Mouse (Mus musculus) hindbrain, postnatal 0 days (tissue): ENCODE measurements at regions not wholly inside any gene's neighbourhood (a gene's known extent, or its start where the extent isn't known, plus 50 kb on each side); places are given as distances from the start of the nearest gene placed in this dataset.

Experiments used
- ATAC-seq: fragments of 200-750 bp; cut with Nextera tagmentation; 2 replicates; pipeline ENCODE4 v1.8.0; 2017; ENCODE audit warnings: mild to moderate bottlenecking, moderate TSS enrichment, moderate library complexity
- DNase-seq: peaks from one replicate; pipeline ENCODE4 v3.0.0-alpha.2; 2015; ENCODE audit warnings: low spot score
- H3K27ac ChIP-seq: fragments of 300-500 bp; sonication (generic); 2 replicates; pipeline ENCODE4 v1.5.1; 2014; ENCODE audit warnings: mild to moderate bottlenecking
- H3K27me3 ChIP-seq: fragments of 300-500 bp; sonication (generic); 2 replicates; pipeline ENCODE4 v1.6.1; 2014; ENCODE audit warnings: low read length, mixed read lengths; ENCODE audit not compliant: insufficient read depth
- H3K36me3 ChIP-seq: fragments of 300-500 bp; sonication (generic); 2 replicates; pipeline ENCODE4 v1.6.1; 2014; ENCODE audit warnings: low read length, mixed read lengths; ENCODE audit not compliant: insufficient read depth
- H3K4me1 ChIP-seq: fragments of 300-500 bp; sonication (generic); 2 replicates; pipeline ENCODE4 v1.6.1; 2014; ENCODE audit warnings: antibody characterized with exemption, low read length, mixed read lengths; ENCODE audit not compliant: insufficient read depth
- H3K4me2 ChIP-seq: fragments of 300-500 bp; sonication (generic); 2 replicates; pipeline ENCODE4 v1.6.1; 2014; ENCODE audit warnings: low read depth, mild to moderate bottlenecking, low read length, moderate library complexity, mixed read lengths
- H3K4me3 ChIP-seq: fragments of 300-500 bp; sonication (generic); 2 replicates; pipeline ENCODE4 v1.5.1; 2014; ENCODE audit warnings: low read length
- H3K9ac ChIP-seq: fragments of 300-500 bp; sonication (generic); replicated peaks from 2 replicates; pipeline ENCODE4 v1.6.1; 2014; ENCODE audit warnings: mild to moderate bottlenecking, low read length, moderate library complexity, mixed read lengths
- H3K9me3 ChIP-seq: fragments of 300-500 bp; sonication (generic); 2 replicates; pipeline ENCODE4 v1.6.1; 2016; ENCODE audit warnings: low read length, mixed read lengths
- CTCF ChIP-seq: IDR thresholded peaks from 2 replicates; pipeline ENCODE4 v1.5.1; 2016; ENCODE audit warnings: antibody characterized with exemption, control low read depth, low read depth
- WGBS: fragments of 180-500 bp; shearing (Covaris S2); extraction: QIAGEN DNeasy Blood & Tissue Kit; methylation state at CpG from one replicate; pipeline ENCODE4 v1.1.7; 2014; 5-methylcytosine and 5-hydroxymethylcytosine counted together

- Histone ChIP-seq H3K9me3 (no peaks in the 10 kb centered on the region), H3K27me3 (no peaks in the 10 kb centered on the region), H3K9ac (no peak overlapping the region), H3K4me1 (no peaks in the 10 kb centered on the region), H3K36me3 (no peaks in the 10 kb centered on the region), H3K27ac (no peak overlapping the region), H3K4me2 (no peak overlapping the region), H3K4me3 (no peak overlapping the region)
- ATAC-seq (no peak), DNase-seq (no peak)
- 26% methylated on average over 8 of the region's 8 CpGs for WGBS
- no peak for TF ChIP-seq CTCF
Measured at GRCm38 (mm10) chr1:183640568-183640967, 222.6 kb downstream of the Hhipl2 start.

DNA sequence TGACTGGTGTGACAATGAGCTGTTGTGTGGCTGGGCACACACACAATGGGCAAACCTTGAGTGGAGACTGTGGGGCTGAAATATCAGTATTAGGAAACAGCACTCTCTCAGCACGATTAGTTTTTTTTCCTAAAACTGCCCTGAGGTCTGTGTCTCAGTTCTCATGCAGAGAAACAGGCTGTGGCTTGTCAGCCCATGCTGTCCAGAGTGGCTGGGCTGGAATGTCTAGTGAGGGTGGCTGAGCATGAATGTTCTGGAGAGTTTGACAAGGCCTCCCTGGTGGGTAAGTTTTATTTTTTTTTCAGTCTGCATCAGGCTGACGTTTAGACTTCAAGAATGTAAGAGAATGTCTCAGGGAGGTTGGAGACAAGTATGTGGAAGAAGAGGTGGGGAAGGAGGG is 226.0 kb downstream of the Hhipl2 start:
- H3K9ac ChIP-seq, result no peak overlapping the region
- no peaks in the 10 kb centered on the region for H3K9me3 ChIP-seq
- no peaks in the 10 kb centered on the region for H3K4me1 ChIP-seq
- no peak overlapping the region for H3K4me2 ChIP-seq
- no peak for ATAC-seq
- 40% methylated on average over 2 of the region's 2 CpGs for WGBS
- TF ChIP-seq CTCF, result no peak
- H3K4me3 ChIP-seq, result no peak overlapping the region
- no peak for DNase-seq
- H3K27ac ChIP-seq, result no peak overlapping the region
- no peaks in the 10 kb centered on the region for H3K36me3 ChIP-seq
- H3K27me3 ChIP-seq, result no peaks in the 10 kb centered on the region

DNA sequence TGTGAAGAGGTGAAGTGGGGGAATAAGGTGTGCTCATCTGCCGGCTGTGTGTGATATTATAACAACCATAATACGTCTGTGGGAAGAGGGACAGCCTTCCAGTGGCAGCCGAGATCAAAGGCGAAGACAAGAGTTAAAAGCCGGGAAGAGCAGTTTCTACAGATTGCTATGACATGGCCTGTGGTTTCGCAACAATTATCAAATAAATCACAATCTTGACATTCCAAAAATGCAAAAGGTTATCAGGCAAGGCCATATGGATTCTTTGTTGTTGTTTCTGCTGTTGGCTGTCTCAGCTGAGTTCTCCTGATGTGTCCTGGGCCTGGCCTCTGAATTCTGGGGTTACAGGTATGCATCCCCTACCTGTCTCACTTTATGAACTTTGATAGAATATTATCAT is 235.9 kb downstream of the Hhipl2 start:
- ATAC-seq (no peak), DNase-seq (no peak)
- H3K36me3 ChIP-seq, result no peaks in the 10 kb centered on the region
- H3K9me3 ChIP-seq, result no peaks in the 10 kb centered on the region
- no peaks in the 10 kb centered on the region for H3K27me3 ChIP-seq
- WGBS, result 86% methylated on average over 6 of the region's 6 CpGs
- H3K4me1 ChIP-seq, result no peaks in the 10 kb centered on the region
- H3K9ac ChIP-seq, result no peak overlapping the region
- H3K4me2 ChIP-seq, result no peak overlapping the region
- no peak overlapping the region for H3K27ac ChIP-seq
- no peak for TF ChIP-seq CTCF
- no peak overlapping the region for H3K4me3 ChIP-seq

DNA sequence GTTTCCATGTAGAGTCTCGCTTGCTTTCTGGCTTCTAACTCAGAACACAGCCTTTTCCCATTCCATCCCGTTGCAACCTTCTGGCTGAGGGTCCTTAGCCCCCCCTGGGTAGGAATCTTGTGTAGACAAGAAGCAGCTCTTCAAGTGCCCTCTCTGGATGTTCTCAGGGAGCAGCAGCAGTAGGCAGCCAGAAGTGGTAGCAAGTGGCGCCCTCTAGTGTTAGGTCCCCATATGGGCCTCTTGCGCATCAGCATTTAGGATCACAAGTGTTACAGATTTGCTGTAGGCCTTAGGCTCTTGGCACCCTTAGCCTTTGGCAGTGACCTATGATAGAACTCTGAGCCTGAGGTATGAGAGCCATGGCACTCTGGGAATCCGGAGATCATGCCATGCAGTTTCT is 239.0 kb downstream of the Hhipl2 start:
- no peak for ATAC-seq
- WGBS, result 54% methylated on average over 5 of the region's 5 CpGs
- no peaks in the 10 kb centered on the region for H3K36me3 ChIP-seq
- no peaks in the 10 kb centered on the region for H3K27me3 ChIP-seq
- H3K4me1 ChIP-seq, result no peaks in the 10 kb centered on the region
- H3K9me3 ChIP-seq, result no peaks in the 10 kb centered on the region
- no peak overlapping the region for H3K27ac ChIP-seq
- no peak overlapping the region for H3K4me3 ChIP-seq
- no peak overlapping the region for H3K4me2 ChIP-seq
- TF ChIP-seq CTCF, result peak; percentile 80
- no peak overlapping the region for H3K9ac ChIP-seq
- peak; percentile 59 for DNase-seq

DNA sequence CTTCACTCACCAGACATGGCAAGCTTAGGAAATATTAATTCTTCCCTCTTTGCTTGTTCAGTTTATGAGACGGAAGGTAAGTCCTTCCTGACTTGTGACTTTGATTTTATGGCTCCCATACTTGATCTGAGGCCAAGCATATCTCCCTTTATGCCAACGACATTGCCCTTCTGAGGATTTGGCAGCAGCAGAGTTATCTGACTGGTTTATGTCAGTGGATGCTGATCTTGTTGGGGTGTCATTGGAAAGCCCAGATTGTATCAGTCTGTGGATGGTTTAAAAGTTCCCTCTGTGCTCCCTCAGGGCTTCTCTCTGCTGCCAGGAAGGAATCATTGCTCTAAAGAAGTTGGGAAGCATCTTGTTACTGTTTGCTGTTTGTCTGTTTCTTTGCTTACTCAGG is 242.5 kb downstream of the Hhipl2 start:
- no peak for DNase-seq
- Histone ChIP-seq H3K4me3 (no peak overlapping the region), H3K36me3 (no peaks in the 10 kb centered on the region), H3K4me1 (no peaks in the 10 kb centered on the region), H3K9me3 (no peaks in the 10 kb centered on the region), H3K4me2 (no peak overlapping the region), H3K27ac (no peak overlapping the region), H3K27me3 (no peaks in the 10 kb centered on the region), H3K9ac (no peak overlapping the region)
- no peak for TF ChIP-seq CTCF
- 70% methylated on average over 2 of the region's 2 CpGs for WGBS
- no peak for ATAC-seq

GRCm38 (mm10) chr1:183662369-183663043 is 244.5 kb downstream of the Hhipl2 start:
- TF ChIP-seq CTCF, result no peak
- H3K4me1 ChIP-seq, result no peaks in the 10 kb centered on the region
- no peak overlapping the region for H3K4me3 ChIP-seq
- H3K9ac ChIP-seq, result no peak overlapping the region
- ATAC-seq (no peak), DNase-seq (no peak)
- H3K27ac ChIP-seq, result no peak overlapping the region
- WGBS, result 63% methylated on average over 15 of the region's 15 CpGs
- H3K36me3 ChIP-seq, result no peaks in the 10 kb centered on the region
- H3K9me3 ChIP-seq, result no peaks in the 10 kb centered on the region
- no peak overlapping the region for H3K4me2 ChIP-seq
- no peaks in the 10 kb centered on the region for H3K27me3 ChIP-seq

- no peak for DNase-seq
- Histone ChIP-seq H3K9me3 (no peaks in the 10 kb centered on the region), H3K4me1 (peaks cover 9% of the 10 kb centered on the region; the same call in 1 of the 2 replicates), H3K27ac (no peak overlapping the region), H3K4me3 (no peak overlapping the region), H3K4me2 (no peak overlapping the region), H3K36me3 (no peaks in the 10 kb centered on the region), H3K27me3 (no peaks in the 10 kb centered on the region), H3K9ac (no peak overlapping the region)
- no peak for ATAC-seq
- WGBS, result 76% methylated on average over 8 of the region's 8 CpGs
- TF ChIP-seq CTCF, result no peak
Measured at GRCm38 (mm10) chr1:183669271-183669670, 251.3 kb downstream of the Hhipl2 start.
